Mouse (Mus musculus): ENCODE data around the gene Dll1. TPM values are rescaled to one million over a fixed set of nuclear protein-coding genes. Genes with fewer than 3 reads are reported as not detected.
A peak's percentile ranks its signal among the peaks of the same experiment; 100 is the strongest.

Gene Dll1
- polyA plus RNA-seq, 1 experiment from 2014 or later: 65.5 TPM

DNA sequence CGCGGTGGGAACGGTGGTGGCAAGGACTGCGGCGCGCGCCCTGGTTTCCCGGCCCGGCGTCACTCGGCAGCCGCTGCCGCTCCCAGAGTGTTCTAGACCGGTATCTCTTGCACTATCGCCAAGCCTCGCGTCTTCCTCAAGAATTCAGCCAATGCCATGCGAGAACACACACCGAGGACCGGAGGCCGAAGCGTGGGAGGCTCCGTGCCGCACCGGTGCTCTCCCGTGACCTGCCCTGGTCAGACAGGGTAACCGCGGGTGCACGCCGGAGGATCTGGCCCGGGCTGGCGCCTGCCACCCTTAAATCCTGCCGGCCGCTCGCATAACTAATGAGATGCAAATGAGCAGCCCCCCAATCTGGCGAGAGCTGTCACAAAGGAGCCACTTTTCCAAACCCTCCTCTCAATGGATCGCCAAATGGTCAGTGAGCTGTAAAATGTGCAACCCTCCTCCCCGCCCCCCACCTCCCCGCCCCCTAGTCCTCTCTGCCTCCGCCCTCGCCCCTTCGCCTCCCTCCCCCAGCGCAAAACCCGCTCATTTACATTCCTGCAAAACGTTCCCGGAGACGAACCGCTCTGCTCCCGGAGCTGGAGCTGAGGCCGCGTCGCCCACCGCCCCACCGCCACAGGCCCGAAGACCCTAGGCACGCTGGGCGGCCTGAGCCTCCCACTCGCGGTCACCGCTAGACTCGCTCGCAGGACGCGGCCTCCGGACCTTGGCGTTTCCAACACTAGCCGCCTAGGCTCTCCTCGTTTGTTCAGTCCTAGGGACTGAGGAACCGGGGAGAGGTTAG lies 775 bp downstream of the Dll1 start:
- Histone ChIP-seq H3K27ac (peak overlapping the region; percentile 98), H3K4me1 (peaks cover 72% of the 10 kb centered on the region), H3K4me2 (replicated peaks) (peak overlapping the region; percentile 85), H3K27me3 (peaks cover 31% of the 10 kb centered on the region), H3K9me3 (replicated peaks) (no peaks in the 10 kb centered on the region), H3K36me3 (peaks cover 2% of the 10 kb centered on the region), H3K9ac (peak overlapping the region; percentile 89), H3K4me3 (peak overlapping the region; percentile 79)
- WGBS: under 1% methylated on average over 67 of the region's 69 CpGs
- peak; percentile 65 for ATAC-seq (ENCODE audit: low FRiP score)

DNA sequence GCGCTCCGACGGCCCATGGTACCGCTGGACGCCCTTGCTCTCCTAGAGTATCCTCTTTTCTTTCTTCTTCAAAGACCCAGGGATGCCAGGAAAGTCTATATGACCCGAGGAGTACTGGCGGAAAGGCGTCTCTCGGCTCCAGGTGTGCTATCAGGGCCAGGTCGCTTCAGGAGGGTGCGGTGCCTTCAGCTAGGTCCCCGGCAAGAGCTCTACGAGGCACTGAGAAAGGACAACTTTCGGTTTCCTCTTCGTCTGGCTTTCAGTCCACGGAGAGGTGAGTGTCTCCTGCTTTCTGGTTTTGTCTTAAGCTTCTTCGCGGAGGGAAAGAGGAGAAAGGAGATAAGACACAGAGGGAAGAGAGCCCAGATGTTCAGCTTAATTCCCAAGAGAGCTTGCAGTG lies 1.4 kb downstream of the Dll1 start:
- H3K9me3 ChIP-seq (replicated peaks): no peaks in the 10 kb centered on the region
- peaks cover 33% of the 10 kb centered on the region for H3K27me3 ChIP-seq
- peak overlapping the region; percentile 98 for H3K27ac ChIP-seq
- H3K4me3 ChIP-seq: peak overlapping the region; percentile 79
- peaks cover 72% of the 10 kb centered on the region for H3K4me1 ChIP-seq
- H3K4me2 ChIP-seq (replicated peaks): peak overlapping the region; percentile 85
- H3K9ac ChIP-seq: peak overlapping the region; percentile 89
- 1% methylated on average over 18 of the region's 18 CpGs for WGBS
- no peak for ATAC-seq (ENCODE audit: low FRiP score)
- peaks cover 9% of the 10 kb centered on the region for H3K36me3 ChIP-seq

DNA sequence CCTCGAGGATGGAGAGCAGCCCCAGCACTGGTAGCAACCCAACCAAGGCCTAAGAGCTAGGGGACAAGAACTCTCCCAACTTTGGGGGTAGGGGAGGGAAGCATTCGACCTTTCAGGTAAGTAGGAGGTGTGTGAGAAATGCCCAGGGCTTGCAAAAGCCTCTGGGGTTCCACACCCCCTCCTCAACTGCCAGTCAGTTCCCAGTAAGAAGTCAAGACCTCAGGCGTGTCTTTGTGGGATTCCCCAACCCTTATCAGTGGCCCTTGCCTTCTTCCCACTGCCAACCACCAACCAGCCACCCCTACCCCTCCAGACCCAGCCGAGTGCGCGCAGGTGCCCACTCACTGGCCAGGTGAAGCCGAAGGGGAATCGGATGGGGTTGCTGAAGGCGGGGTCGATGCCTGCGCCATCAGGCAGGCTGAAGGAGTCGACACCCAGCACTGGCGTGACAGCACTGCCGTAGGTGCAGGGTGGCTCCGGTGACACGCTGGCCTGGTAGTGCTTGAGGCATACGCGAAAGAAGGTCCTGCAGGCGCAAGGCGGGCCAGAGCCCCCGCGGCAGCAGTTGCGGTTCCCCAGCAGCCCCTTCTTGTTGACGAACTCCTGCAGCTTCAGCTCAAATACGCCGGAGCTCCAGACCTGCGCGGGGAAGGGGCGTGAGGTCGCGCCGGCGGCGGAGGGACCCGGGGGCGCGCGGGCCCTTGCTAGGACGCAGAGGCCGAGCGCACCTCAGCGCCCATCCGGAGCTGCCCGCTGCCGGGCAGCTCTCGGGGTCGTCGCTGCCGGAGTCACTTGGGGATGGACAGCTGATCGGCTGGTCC lies 2.1 kb downstream of the Dll1 start:
- peak overlapping the region; percentile 85 for H3K4me2 ChIP-seq (replicated peaks)
- peak overlapping the region; percentile 98 for H3K27ac ChIP-seq
- peaks cover 16% of the 10 kb centered on the region for H3K36me3 ChIP-seq
- peak overlapping the region; percentile 89 for H3K9ac ChIP-seq
- H3K9me3 ChIP-seq (replicated peaks): no peaks in the 10 kb centered on the region
- no peak for ATAC-seq (ENCODE audit: low FRiP score)
- H3K4me1 ChIP-seq: peaks cover 71% of the 10 kb centered on the region
- H3K4me3 ChIP-seq: peak overlapping the region; percentile 79
- WGBS: 1% methylated on average over 50 of the region's 50 CpGs
- H3K27me3 ChIP-seq: peaks cover 26% of the 10 kb centered on the region

DNA sequence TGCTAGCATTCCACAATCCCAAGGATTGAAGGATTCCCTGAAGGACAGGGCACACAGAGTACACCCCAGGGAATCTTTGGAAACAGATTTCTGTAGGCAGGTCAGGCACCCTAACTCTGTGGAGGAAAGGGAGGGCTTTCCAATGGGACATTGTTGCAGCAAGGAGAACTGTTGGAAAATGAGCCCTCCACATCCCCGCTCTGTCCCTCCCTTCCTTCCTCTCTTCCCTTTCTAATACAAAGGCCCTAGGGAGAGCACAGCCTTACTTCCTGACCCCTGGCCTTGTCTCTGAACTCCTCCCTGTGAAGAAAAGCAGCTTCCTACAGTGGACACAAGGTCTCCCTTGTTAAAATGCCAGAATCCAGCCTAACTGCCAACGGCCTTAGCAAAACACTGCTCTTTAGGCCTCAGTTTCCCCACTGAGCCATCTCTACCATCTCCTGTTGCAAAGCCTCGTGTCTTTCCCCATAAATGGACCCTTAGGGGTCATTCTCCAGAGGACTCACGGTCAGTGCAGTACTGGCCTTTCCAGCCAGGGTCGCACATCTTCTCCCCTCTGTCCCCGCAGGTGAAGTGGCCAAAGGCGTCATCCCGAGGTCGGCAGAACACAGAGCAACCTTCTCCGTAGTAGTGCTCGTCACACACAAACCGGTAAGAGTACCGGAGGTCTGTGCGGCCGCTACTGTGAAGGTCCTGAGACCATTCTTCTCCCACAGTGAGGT lies 3.6 kb downstream of the Dll1 start:
- WGBS: 55% methylated on average over 15 of the region's 15 CpGs
- H3K27ac ChIP-seq: peak overlapping the region; percentile 55; the same call in 1 of the 2 replicates

DNA sequence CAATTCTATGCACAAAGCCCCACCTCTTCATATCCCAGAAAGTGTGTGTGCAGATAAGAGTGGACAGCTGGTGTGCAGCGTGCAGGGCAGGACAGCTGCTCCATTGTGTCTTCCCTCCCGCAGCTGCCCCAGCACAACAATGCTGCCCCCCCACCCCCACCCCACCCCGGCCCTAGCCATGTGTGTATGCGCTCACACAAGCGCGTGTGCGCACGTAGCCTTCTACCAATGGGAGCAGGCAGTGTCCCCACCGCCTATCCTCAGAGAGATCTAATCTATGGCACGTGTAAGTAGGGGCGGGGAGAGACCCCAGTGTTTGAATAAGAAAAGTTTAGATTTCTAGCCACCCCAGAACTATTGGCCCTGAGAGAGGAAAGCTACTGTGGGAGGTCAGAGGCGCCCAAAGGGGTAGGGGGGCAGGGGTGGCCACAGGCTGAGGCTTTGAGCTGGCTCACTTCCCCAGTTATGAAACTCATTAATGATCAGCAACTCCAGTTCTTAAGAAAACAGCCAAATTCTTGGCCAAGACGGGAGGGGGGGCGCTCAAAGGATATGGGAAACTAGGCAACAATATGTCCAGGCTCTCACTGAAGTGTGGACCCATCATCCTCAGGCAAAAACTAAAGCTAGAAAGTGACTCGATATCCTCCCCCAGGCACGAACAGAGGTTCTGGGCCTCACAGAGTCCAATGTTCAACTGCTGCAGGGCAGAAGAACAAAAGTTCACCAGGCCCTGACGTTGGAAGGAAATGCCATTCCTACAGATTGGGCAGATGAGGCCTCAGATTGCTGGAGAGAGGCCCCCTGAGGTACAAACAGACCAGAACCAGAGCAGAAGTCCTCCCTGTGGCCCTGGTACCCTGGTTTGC lies 4.5 kb downstream of the Dll1 start:
- no peaks in the 10 kb centered on the region for H3K9me3 ChIP-seq (replicated peaks)
- peaks cover 20% of the 10 kb centered on the region for H3K27me3 ChIP-seq
- peak overlapping the region; percentile 55; the same call in 1 of the 2 replicates for H3K27ac ChIP-seq
- peak overlapping the region; percentile 85 for H3K4me2 ChIP-seq (replicated peaks)
- H3K9ac ChIP-seq: peak overlapping the region; percentile 89
- peak; percentile 15 for ATAC-seq (ENCODE audit: low FRiP score)
- H3K4me3 ChIP-seq: peak overlapping the region; percentile 79
- H3K4me1 ChIP-seq: peaks cover 55% of the 10 kb centered on the region
- 29% methylated on average over 17 of the region's 17 CpGs for WGBS
- H3K36me3 ChIP-seq: peaks cover 37% of the 10 kb centered on the region

More for the DNA sequence above, 3.6 kb downstream of the Dll1 start:
- Histone ChIP-seq H3K4me2 (replicated peaks) (peak overlapping the region; percentile 85), H3K4me1 (peaks cover 64% of the 10 kb centered on the region), H3K9ac (peak overlapping the region; percentile 89), H3K9me3 (replicated peaks) (no peaks in the 10 kb centered on the region), H3K4me3 (peak overlapping the region; percentile 79), H3K36me3 (peaks cover 30% of the 10 kb centered on the region), H3K27me3 (peaks cover 20% of the 10 kb centered on the region)
- ATAC-seq (ENCODE audit: low FRiP score): no peak

DNA sequence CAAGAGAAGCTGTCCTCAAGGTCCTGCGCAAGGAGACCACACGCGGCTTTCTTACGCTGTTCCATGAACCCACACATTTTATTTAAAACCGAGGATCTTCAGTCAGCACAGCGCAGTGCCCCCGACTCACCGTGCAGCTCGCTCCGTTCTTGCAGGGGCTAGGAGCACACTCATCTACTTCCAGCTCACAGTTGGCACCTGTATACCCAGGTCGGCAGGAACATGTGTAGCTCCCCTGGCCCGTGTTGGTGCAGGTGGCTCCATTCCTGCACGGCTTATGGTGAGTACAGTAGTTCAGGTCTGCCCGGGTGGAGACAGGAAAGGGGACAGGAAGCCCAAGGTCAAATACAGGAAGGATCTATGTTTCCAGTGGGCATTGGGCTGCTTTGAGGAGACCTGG lies 6.3 kb downstream of the Dll1 start:
- 92% methylated on average over 14 of the region's 14 CpGs for WGBS

DNA sequence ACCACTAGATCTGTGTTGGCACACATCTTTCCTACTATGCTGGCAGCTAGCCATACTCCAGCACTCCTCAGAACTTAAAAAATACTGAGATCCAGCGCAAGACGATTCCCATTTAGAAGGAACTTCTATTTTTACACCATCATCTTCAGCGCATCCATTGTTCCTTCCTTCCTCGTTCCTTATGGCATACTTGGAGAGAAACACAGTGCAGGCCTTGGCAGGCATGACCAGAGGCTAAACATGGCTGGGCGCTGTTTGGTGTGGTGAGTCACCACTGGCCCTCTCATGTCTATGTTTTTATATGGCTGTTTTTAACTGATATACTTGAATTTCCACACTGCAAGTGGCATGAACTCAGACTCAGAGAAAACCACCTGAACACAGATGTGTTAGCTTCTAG lies 11.0 kb downstream of the Dll1 start:
- no peaks in the 10 kb centered on the region for H3K9me3 ChIP-seq (replicated peaks)
- ATAC-seq (ENCODE audit: low FRiP score): no peak

More for the DNA sequence above, 6.3 kb downstream of the Dll1 start:
- Histone ChIP-seq H3K27me3 (peaks cover 20% of the 10 kb centered on the region), H3K36me3 (peaks cover 49% of the 10 kb centered on the region), H3K9ac (peak overlapping the region; percentile 27; the same call in 1 of the 2 replicates), H3K9me3 (replicated peaks) (no peaks in the 10 kb centered on the region), H3K4me1 (peaks cover 54% of the 10 kb centered on the region), H3K27ac (no peak overlapping the region), H3K4me2 (replicated peaks) (peak overlapping the region; percentile 85), H3K4me3 (peak overlapping the region; percentile 14)
- ATAC-seq (ENCODE audit: low FRiP score): no peak

DNA sequence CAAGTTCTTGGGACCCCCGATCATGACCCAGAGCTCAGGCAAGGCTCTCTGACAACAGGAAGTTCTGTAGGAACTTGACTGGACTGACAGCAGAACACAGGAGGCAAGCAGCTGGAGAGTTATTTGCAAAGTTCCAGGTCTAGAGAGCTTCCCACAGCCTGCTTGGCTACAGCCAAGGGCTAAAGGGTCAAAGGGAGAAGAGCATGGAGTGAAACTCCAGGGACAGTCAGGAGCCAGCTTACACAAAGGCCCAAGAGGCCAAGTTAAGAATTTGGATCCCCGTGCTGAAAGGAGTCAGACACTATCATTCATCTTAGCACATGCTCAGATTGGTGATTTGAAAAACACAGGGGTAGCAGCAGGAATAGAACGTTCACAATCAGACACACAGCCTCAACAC lies 13.0 kb downstream of the Dll1 start:
- no peak overlapping the region for H3K27ac ChIP-seq
- no peak overlapping the region for H3K4me2 ChIP-seq (replicated peaks)
- no peak for ATAC-seq (ENCODE audit: low FRiP score)
- H3K9me3 ChIP-seq (replicated peaks): no peaks in the 10 kb centered on the region
- peaks cover 24% of the 10 kb centered on the region for H3K36me3 ChIP-seq
- peaks cover 3% of the 10 kb centered on the region; the same call in 1 of the 2 replicates for H3K4me1 ChIP-seq
- 0 out of 2 replicates have a peak, but pooled peaks cover 3% of the 10 kb centered on the region for H3K27me3 ChIP-seq
- 73% methylated on average over 3 of the region's 3 CpGs for WGBS
- H3K9ac ChIP-seq: no peak overlapping the region; the same call in 1 of the 2 replicates
- no peak overlapping the region for H3K4me3 ChIP-seq

More for the DNA sequence above, 11.0 kb downstream of the Dll1 start:
- no peak overlapping the region for H3K9ac ChIP-seq
- H3K36me3 ChIP-seq: peaks cover 44% of the 10 kb centered on the region
- peaks cover 18% of the 10 kb centered on the region for H3K4me1 ChIP-seq
- H3K4me2 ChIP-seq (replicated peaks): no peak overlapping the region
- no peak overlapping the region for H3K27ac ChIP-seq
- WGBS: 88% methylated on average over 5 of the region's 5 CpGs
- H3K4me3 ChIP-seq: no peak overlapping the region
- 0 out of 2 replicates have a peak, but pooled peaks cover 6% of the 10 kb centered on the region for H3K27me3 ChIP-seq

DNA sequence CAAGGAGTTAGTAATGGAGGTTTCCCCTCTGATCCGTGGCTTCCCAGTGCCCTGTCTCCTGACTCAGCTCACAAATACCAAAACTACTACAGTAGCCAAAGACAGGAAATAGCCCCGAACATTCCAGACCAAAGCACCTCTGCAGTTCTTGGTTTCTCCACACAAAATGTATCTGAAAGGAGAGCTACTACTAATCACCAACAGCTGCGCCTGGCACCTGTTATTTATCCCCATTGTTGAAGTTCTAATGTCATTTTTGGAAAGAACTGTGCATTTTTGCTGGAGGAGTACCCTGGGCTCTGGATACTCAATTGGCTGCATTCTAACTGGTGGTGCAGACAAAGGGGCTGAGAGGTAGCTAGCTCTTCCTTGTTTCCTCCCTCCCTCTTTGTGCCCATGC lies 19.6 kb downstream of the Dll1 start:
- WGBS: 81% methylated on average over 3 of the region's 3 CpGs
- no peaks in the 10 kb centered on the region for H3K36me3 ChIP-seq

DNA sequence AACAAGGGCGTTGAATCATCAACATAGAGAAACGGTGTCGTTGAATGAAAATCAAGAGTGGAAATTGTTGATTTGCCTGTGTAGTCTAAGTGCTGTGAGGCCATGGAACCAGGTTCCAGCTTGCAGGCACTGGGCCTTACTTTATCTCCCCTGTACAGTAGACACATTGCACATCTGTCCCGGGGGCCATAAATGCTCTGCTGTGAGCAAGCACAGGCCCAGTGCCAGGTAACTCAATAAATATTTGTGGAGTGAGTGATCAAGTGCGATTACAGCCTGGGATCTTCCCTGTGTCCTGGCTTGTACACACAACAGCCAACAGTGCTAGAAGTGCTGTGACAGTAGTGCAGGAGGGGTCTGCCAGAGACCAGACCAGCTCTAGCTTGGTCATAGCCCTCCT lies 20.1 kb downstream of the Dll1 start:
- Histone ChIP-seq H3K27me3 (0 out of 2 replicates have a peak, but pooled peaks cover 3% of the 10 kb centered on the region), H3K9me3 (replicated peaks) (no peaks in the 10 kb centered on the region), H3K9ac (no peak overlapping the region), H3K4me2 (replicated peaks) (no peak overlapping the region), H3K27ac (no peak overlapping the region), H3K4me1 (no peaks in the 10 kb centered on the region), H3K4me3 (no peak overlapping the region), H3K36me3 (no peaks in the 10 kb centered on the region)
- no peak for ATAC-seq (ENCODE audit: low FRiP score)
- 93% methylated on average over 5 of the region's 5 CpGs for WGBS

More for the DNA sequence above, 19.6 kb downstream of the Dll1 start:
- Histone ChIP-seq H3K4me1 (no peaks in the 10 kb centered on the region), H3K27ac (no peak overlapping the region), H3K4me2 (replicated peaks) (no peak overlapping the region), H3K4me3 (no peak overlapping the region), H3K9me3 (replicated peaks) (no peaks in the 10 kb centered on the region), H3K27me3 (0 out of 2 replicates have a peak, but pooled peaks cover 3% of the 10 kb centered on the region), H3K9ac (no peak overlapping the region)
- ATAC-seq (ENCODE audit: low FRiP score): no peak

DNA sequence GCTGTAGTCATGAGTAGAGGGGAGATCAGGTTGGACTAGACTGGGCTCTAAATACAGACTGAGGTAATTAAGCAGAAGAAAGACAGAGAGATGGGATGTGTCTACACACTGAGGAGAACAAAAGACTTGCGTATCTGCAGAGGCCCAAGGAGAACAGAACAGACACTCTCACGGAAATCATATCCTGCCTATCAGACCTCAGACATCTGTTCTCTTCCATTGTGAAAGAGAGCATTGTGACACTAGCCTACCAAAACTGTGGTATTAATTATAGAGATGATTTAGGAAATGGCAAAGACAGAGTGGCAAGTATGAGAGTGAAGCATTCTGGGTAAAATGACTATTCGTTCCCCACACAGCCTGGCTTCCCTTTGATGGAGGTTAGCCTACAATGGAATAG lies 21.6 kb downstream of the Dll1 start:
- H3K4me3 ChIP-seq: no peak overlapping the region
- WGBS: 93% methylated on average over 3 of the region's 3 CpGs
- no peaks in the 10 kb centered on the region for H3K27me3 ChIP-seq
- H3K9ac ChIP-seq: no peak overlapping the region
- ATAC-seq (ENCODE audit: low FRiP score): no peak
- no peak overlapping the region for H3K4me2 ChIP-seq (replicated peaks)
- H3K27ac ChIP-seq: no peak overlapping the region
- H3K4me1 ChIP-seq: no peaks in the 10 kb centered on the region
- H3K9me3 ChIP-seq (replicated peaks): no peaks in the 10 kb centered on the region
- H3K36me3 ChIP-seq: no peaks in the 10 kb centered on the region
